Mouse (Mus musculus) T-helper 1 cell (primary cell): ENCODE data around the gene Sbk1.

Experiments
- in situ Hi-C: fragments of 300-600 bp; cut with MboI, MseI; formaldehyde crosslinking; loops from one replicate; pipeline ENCODE4 v1.15.1; 2025; ENCODE audit warnings: high pct_unique_total_duplicates

Sbk1 gene

GRCm38 (mm10) chr7:126271712-126272683 is at the start of gene Sbk1:
Gene Sbk1 (plus strand): TSS chr7:126272619.
- in situ Hi-C loops, result no loop called here

DNA sequence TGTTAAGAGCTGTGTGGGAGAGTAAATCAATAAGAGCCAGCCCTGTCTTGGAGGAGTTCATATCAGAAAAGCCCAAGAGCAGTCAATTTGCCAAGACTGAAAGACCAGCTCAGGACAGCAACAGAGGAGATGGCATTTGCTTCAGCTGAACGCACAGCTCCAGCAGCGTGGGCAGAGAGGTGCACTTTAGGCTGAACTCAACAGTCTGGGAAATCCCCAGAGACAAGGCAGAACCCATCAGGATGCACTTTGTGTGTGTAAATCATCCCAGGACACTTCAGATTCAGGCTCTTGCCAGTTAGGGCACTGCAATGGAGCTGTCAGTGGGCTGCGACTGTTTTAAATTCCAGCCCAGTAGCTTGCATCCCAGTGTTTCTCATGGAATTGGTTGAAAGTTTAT is 49.7 kb upstream of the Sbk1 start:
- in situ Hi-C loops, result no loop called here

- in situ Hi-C loops, result no loop called here
These were observed 46.3 kb upstream of the Sbk1 start for GRCm38 (mm10) chr7:126226136-126226535.

DNA sequence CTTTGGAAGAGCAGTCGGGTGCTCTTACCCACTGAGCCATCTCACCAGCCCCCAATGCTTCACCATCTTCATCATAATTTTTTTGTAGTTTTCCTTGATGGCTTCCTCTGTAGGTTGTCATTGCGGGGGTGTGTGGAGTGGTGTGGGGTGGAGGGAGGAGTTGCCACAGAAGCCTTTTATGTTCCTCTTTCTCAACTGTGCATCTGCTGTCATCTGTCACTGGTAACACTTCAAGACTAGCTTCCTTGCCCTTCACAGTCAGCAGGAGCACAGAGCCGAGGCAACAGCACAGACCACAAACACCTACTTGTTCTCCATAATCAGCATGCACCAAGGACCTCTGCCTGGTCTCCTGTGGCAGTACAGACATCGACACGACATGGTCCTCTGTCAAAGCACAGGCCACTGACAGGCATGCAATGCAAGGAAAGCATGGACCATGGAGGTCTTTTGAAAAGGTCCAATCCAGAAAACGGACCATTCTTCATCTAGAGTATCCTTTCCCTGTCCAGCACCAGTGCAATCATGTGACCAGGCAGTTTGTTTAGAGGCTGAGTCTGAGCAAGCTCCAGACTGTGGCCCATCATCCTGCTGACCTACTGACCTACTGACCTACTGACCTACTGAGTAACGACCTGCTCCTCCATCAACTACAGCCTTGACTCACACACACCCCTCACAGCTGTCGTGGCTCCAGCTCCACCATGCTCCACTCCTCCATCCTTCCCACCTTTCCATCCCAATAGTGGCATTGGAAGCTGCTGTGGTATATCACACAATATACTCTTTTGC is 41.9 kb upstream of the Sbk1 start:
- in situ Hi-C loops, result no loop called here

GRCm38 (mm10) chr7:126232345-126233071 is 39.9 kb upstream of the Sbk1 start:
- in situ Hi-C loops, result no loop called here

GRCm38 (mm10) chr7:126234611-126235010 is 37.8 kb upstream of the Sbk1 start:
- in situ Hi-C loops, result no loop called here

GRCm38 (mm10) chr7:126236083-126236793 is 36.2 kb upstream of the Sbk1 start:
- in situ Hi-C loops, result no loop called here

DNA sequence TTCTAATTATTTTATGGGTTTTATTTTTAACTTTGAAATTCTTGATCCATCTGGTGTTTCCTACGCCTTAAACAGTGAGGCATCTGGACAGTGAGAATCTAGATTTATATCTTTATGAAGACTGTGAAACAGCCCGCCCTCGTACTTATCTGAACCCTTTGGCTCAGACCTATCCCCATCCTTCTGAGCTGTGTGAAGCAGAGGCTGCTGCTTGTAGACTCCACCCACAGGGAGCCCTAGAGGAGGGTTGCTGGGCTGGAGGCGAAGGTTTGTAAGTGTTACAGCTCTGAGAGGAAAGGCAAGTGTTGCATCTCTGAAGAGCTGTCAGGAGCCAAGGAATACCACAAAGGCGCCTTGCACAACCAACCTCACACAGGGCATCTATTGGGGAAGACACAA is 35.6 kb upstream of the Sbk1 start:
- in situ Hi-C loops, result no loop called here

- in situ Hi-C loops, result no loop called here
These were observed 31.5 kb upstream of the Sbk1 start for GRCm38 (mm10) chr7:126240814-126241360.

DNA sequence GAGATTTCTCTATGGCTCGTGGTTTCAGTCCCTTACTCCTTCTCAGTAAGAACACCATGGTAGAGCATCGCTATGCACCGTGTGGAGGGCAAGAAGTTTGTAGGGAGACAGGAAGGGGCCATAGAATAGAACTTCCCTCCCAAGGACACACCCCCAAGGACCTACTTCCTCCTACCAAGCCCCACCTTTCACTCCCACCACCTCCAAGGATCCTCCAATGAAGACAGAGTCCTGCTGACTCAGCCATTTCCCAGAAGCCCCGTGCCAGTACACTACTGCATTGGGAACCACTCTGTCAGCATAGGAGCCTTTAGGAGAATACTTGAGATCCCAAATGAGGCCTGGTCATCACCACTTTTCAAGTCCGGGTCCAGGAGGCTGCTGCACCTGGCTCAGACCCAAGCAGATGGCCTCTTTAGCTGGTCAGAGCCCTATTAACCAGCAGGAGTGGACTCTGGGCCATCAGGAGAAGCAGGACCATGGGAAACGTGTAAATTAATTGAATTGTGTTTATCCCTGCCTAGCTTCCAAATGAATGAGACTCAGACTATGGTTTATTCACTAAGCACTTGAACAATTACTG is 28.2 kb upstream of the Sbk1 start:
- in situ Hi-C loops, result no loop called here

- in situ Hi-C loops, result no loop called here
These were observed 24.3 kb upstream of the Sbk1 start for GRCm38 (mm10) chr7:126248088-126248487.

DNA sequence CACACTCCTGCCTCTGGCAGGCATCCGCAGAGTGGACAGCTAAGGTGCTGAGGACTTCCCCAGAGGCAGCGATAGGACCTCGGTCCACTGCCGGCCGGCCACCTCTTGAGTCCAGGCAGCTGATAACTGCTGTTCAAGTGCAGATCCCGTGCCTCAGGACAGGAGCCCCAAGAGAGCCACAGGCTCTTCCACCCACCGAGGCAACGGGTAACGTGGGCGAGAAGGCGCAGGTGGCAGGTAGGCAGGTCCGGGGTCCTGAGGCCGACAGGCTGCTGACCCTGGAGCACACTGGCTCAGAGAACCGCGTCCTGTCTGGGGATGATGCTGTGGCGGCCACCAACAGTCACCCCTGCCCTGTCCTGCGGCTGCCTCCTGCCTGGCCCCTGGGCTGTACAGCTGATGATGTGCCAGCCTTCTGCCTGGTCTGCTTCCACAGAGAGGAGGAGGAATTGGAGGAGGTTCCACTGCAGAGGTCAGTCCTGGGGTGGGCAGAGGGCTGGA is 23.7 kb upstream of the Sbk1 start:
- in situ Hi-C loops, result no loop called here

DNA sequence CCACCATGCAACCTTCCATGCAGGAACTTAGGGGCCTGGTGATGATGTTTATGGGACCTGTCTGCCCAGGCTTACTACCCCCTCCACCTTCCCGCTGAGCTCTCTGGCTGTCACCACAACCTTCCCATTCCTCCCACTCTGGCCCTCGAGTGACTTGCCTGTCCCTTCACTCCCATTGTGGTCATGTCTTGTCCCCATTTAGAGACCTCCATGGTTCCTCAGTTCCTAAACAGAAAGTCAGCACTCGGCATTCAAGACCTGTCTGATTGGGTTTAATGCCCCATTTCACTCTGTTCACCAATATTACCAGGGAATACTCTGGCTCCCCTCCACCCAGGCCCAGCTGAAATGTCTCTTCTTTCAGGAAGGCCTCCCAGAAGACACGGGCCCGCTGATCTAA is 23.3 kb upstream of the Sbk1 start:
- in situ Hi-C loops, result no loop called here

DNA sequence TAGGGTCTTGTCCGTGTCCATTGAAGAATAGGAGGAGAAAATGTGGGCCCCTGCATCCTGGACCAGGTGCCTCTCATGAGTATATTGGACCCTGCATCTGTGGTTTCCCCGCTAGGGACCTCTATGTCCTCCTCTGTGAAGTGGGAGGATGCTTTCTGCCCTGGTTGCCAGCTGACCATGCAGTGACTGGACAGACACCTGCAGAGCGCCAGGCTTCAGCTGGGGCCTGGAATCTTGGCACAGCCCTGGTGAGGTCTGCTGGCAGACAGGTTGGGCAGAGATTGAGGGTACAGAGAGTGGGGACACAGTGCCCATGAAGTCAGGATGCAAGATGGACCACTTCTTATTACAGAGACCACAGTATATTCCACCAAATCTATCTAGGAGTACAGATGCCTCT is 22.4 kb upstream of the Sbk1 start:
- in situ Hi-C loops, result no loop called here

DNA sequence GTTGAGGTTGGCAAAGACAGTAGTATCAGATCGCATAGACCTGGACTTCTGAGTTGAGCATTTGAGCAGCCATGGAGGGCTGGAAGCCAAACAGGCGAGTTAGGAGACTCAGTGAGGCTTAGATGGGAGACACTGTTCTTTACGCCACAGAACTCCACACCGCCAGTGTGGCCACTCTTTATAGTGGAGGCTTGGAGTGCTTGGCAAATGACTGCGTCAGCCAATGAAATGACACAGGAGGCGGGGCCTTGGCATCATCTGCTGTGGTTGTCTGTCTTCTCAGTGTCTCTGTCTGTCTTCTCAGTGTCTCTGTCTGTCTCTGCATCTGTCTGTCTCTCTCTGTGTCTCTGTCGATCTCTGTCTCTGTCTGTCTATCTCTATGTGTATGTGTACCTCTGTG is 21.9 kb upstream of the Sbk1 start:
- in situ Hi-C loops, result no loop called here

DNA sequence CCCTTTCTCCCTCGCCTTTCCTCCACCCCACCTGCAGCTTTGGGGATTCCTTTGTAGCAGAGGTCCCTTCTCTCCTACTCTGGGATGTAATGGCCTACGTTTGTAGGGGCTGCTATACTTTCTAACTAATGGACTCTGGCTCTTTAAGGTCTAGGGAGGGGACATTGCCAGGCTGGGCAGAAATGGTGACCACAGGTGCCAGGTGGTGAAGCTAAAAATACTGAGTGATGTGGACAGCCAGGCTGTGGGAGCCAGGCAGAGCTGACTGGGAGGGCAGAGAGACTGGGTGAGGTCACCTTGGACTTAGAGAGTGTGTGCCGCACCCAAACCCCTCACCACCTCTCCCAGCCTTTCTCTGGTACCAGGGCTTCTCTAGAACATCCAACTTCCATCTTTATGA is 20.7 kb upstream of the Sbk1 start:
- in situ Hi-C loops, result no loop called here

- in situ Hi-C loops, result no loop called here
These were observed 20.2 kb upstream of the Sbk1 start for GRCm38 (mm10) chr7:126252230-126252629.

DNA sequence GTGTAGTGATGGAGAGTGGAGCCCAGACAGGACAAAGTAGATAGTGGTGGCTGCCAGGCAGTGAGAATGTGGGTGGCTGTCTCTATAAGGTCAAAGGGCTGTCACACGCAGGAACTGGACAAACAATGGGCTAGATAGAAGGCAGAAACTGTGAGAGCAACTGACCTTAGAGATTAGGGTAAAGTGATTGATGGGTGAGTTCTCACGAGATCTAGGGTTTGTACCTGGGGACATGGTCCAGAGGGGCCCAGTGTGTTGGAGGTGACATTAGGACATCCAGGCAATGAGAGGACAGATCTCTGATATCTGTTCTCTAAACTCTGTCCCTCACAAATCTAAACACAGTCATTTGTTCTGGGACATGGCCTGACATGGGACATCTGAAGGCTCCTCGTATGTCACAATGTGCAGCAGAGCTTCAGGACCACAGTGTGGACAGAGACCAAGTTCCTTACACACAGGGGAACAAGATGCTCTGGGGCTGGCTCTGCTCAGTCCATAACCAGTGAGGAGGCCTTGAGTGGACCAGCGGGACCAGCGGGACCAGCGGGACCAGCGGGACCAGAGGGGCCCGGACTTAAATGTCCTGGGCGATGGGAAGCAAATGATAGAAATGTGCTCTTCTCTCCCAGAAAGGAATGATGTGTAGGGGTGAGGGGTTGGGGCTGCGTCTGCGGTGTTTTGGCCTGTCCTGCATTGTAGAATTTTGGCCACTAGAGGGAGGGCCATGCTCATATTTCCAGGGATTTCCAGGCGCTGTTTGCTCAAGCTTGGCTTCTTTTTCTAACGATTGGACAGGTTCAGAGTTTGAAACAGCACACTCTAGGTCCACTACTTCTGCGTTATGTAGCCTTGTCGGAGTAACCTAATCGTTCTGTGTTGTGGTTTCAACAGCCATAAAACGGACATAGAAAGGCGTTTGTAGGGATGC is 11.9 kb upstream of the Sbk1 start:
- in situ Hi-C loops, result loop anchor here (5.0 kb wide), 1 partner anchor 42 kb away; no protein-coding TSS in a partner anchor

- in situ Hi-C loops, result loop anchor here (5.0 kb wide), 1 partner anchor 40 kb away; no protein-coding TSS in a partner anchor
These were observed 10.6 kb upstream of the Sbk1 start for GRCm38 (mm10) chr7:126261823-126262222.
